Mouse (Mus musculus) cerebellum, adult 18-20 months (tissue): ENCODE data around the gene Gm2000.
"Not testable (repeated sequence)": the region's sequence is repeated elsewhere in the genome, so short reads cannot be mapped to it uniquely, and the experiment has no call there.

Experiments
- DNase-seq, 2 experiments: peaks; one replicate each; pipeline ENCODE4 v3.0.0; 2021

The Gm2000 gene

DNA sequence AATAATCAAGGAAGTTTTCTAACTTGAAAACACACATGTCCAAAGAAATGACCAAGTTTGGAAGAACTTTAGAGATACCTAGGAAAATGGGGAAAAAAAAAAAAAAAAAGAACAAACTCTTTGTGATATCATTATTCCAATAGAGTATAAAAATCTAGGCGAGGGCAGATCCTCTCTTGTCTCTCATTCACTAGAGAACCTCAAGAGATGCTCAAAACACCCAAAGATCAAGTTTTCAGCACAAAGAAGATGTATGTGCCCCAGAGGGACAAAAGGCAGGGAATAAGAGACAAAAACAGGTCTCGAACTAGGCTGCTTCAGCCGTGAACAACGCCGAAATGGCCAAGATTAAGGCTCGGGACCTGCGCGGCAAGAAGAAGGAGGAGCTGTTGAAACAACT lies at the start of gene Gm2000:
Gm2000 (plus strand) TSS at position 301 of the 400 bp plus-strand sequence.
- no peak for DNase-seq

DNA sequence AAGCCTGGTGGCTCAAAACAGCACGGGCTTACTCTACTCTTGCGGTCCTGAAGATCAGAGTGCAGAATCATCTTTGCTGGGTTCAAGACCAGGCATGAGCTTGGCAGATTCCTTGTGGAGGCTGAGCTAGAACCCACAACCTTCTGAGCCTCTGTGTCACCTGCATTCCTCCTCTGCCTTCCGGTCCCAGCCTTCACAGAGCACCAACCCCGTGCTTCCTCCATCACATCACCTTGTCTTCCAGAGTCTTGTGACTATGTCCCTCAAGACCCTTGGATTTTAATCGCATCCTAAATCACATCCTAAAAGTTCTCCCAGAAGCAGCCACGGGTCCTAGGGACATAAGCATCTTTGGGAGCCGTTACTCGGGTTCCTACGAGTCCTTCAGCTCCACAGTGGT lies 42.7 kb upstream of the Gm2000 start:
- DNase-seq = no peak

DNA sequence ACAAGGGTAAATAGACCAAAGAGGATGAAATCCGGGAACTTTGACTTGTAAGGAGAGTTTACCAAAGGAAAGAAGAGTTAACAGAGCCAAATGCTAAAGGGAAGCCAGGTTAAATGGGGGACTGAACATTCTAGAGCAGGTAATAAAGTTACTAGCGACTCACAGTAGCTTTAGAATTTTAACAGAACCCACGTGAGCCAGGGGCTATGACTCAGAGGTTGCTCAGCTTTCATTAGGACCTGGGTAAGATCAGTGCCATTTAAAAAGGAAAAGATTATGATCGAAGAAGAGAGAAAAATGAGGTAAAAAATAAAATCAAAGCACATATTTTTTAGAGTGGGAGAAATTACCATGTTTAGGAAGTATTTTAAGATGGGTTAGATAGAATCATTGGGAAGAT lies 25.0 kb upstream of the Gm2000 start:
- DNase-seq = no peak

DNA sequence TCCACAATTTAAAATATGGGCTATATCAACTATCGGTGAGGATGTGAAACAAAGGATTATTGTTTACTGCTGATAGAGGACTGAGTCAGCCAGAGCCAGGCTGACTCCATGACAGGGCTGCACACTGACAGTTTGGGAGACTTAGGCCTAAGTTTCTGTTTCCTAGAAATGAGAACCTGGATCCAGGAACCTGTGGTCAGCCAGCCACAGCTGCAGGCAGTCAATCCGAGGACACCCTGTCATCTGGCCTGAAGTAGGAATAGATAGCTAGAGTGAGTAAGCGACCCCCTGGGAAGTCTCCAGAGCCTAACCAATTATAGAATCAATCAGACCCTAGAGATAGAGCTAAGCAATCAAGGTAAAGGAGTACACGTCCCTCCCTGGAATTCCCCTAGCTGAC lies 21.4 kb upstream of the Gm2000 start:
- DNase-seq = no peak

DNA sequence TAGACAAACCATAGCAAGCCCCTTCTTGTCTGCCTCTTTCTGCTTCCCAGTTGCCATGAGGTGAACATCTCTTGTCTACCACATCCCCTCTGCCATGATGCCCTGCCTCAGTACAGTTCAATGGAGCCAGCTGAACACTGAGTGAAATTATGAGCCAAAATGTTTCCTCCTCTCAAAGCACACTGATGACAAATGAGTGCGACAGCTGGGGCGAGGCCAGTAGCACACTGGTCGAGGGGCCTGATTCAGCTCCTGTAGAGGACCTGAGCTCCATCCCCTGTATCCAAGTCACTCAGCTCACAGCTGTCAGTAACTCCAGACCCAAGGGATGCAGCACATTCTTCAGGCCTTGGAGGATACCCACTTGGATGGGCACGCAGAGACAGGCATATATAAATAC lies 20.2 kb upstream of the Gm2000 start:
- DNase-seq = no peak

DNA sequence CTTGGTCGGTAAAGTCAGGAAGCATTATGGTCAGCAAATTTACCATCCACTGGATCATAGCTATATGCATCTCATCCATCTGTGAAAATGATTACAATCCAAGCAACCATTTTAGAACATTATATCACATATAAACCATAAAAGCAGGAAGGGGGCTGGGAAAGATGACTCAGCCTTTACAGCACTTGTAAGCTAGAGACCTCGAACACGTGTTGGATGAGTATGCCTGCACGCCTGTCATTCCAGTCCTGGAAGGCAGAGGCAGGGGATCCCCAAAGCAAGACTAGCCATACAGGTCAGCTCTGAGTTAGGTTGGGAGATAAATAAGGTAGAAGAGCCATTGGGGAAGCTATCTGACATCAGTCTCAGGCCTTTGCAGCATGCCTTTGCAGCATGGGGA lies 16.8 kb upstream of the Gm2000 start:
- DNase-seq = no peak

DNA sequence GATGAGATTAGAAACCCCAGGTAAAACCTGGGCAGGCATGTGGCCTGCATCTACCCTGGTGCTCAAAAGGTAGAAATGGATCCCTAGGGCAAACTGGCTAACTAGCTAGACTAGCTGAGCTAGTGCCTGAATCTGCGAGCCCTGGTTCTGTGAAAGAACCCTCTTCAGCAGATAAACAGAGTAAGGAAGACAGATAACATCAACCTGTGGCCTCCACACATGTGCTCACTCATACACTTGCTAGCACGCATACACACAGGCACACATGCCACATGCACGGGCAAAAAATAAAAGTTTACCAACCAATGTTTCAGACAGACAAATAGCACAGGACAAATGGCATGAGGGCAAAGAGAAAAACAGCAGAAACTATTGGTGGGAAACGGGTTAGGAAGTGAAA lies 15.4 kb upstream of the Gm2000 start:
- DNase-seq = no peak

DNA sequence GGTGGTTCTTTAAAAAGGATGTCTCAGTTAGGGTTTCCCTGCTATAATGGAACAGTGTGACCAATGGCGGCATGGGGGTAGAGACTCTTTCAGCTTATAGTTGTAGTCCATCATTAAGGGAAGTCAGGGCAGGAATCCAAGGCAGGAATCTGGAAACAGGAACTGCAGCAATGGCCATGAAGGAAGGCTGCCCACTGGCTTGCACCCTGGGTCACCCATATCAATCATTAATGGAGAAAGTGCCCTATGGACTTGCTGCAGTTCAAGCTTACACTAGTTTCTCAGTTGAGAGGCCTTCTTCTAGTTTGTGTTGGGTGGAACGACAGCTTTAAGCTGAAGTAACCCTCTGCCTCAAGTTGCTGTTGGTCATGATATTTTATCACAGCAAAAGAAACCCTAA lies 13.4 kb upstream of the Gm2000 start:
- no peak for DNase-seq

DNA sequence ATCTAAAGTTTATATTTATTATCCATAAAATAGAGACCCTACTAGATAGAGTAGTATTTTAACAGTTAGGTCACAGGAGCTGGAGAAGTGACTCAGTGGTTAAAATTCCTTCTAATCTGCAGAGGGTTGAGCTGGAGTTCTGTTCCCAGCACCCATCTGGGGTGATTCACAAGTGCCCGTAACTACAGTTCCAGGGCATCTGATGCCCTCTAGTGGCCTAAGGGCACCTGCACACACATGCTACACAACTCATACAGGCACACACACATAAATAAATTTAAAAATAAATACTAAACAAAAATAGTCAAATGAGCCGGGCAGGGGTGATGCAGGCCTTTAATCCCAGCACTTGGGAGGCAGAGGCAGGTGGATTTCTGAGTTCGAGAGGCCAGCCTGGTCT lies 15.4 kb downstream of the Gm2000 start:
- DNase-seq = no peak

DNA sequence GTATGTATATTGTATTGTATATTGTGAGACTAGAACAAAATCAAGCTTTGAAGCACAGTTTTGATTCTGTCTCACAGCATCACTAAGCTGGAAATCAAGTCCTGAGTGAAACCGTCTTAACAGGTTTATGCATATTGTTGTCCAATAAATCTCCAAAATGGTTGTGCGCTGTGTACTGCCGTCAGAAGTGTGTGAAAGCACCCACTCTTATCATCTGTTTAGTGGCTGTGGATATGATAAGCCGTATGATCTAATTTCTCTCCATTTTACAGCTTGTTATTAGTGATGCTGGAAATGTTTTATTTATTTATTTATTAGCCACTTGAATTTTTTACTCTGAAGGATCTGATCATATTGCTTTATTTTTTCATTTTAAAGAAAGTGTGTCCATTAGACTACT lies 20.4 kb downstream of the Gm2000 start:
- no peak for DNase-seq

DNA sequence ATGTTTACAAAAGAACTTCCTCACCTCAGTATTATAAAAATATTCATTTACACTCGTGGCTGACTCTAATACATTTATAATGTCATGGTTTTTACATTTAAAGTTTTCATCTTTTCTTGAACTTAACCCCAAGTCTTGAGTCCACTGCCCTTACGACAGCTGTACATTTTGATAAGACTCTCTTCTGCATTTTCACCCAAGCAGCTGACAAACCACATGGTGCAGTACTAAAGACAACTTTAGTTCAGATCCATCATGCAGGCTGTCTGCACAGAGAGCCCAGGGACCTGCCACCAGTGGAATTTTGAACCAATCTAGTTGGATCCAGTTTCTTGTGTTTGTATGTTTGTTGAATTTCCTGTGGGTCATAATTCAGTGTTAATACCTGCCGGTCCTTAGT lies 21.0 kb downstream of the Gm2000 start:
- no peak for DNase-seq

DNA sequence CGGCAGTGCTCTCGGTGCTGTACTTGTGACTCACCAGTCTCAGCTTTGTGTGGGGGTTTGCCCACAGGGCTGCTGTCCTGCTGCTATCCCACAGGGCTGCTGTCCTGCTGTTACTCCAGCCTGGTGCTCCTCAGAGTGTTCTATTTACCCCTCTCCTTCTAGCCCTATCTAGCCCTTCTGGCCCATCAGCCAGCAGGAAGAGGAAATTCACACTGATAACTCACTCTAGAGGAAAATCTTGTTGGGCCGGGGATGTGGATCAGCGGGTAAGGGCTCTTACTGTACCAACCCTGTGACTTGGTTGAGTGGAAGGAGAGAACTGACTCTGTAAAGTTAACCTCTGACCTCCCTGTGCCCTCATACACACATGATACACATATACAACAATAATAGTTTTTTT lies 27.3 kb downstream of the Gm2000 start:
- no peak for DNase-seq

DNA sequence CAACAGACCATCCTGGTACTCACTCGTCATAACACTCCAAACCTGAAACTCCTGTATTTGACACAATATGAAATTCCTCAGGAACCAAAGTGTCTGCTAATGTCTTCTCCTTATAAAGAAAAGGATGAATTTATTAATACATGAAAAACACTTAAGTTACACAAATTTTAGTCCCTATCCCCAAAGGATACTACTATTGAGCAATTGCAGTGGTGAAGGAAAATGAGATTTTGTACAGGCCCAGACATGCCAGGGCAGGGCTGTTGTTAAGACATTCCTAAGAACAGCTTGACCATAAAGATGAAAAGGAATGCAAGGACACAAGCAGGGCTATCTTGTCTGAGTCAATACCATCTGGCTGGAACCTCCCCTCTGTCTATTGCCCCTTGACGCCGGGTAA lies 34.3 kb downstream of the Gm2000 start:
- DNase-seq = not testable (repeated sequence)

DNA sequence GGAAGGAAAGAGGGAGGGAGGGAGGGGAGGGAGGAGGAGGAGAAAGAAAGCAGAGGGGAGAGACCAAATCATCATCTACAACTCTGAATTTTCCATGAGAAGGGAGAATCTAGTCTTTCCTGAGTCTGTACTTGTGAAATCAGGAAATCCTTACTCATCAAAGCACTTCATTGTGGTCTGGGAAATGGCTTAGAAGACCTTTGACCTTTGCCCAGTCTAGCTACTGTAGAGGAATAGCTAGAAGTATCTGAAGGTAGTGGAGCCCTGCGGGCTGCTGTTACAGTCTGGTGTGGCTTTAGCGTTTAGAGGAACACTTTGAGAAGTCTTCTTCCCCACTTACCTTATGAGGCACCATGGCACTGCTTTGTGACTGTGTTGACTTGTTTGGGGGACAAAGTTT lies 36.7 kb downstream of the Gm2000 start:
- no peak for DNase-seq

DNA sequence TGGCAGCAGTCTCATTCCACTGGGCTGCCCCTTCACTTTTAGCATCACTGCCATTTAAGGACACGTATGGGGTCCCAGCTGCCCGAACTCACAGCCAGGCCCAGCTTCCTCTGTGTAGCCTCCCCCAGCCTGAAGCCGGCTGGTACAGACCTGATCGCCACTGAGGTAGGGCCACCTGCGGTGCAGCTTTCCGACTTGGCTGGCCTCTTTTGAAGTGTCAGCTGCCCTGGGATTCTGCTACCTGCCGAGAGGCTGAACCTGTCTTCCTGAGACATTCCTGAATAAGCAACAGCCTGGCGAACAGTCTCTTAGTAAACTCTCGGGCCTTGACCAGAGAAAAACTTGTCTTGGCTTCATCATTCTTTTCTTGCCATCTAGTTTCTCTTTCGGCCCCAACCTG lies 37.4 kb downstream of the Gm2000 start:
- peak; percentile 24 to 27 for DNase-seq

DNA sequence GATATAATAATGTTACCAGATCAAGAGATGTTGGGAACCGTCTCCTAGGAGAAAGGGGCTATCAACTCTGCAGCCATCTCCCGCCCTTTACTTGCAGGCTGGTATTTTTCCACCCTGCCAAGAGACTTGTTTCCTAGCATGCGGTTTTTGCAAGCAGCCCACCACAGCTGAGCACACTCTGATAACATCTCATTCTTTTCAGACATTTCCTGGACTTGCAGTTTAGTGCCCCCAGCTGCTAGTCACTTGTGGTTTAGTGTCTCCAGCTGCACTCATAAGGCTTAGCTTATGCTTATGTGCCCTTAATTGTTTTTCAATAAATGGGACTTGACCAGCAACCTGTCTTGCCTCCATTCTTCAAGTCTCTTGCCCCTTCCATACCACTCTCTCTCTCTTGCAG lies 42.2 kb downstream of the Gm2000 start:
- no peak for DNase-seq

DNA sequence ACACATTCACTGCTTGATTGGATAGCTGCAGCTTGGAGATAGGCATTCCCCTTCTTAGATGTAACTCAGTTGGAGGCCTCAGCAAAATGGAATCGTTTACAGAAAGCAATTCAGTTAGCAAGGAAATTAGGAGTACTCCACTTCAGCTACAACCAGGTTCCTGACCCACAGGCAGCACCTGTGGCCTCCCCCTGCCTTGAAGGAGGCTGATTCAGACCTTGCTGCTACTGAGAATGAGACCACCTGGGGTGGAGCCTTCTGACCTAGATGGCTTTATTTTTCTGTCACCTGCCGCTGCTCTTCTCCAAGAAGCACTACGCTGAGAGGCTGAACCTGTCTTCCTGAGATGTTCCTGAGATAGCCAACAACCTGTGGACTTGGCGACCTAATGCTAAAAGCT lies 42.7 kb downstream of the Gm2000 start:
- DNase-seq = no peak
